Mouse (Mus musculus) heart, embryonic 11.5 days (tissue): ENCODE results near the gene Slc1a4. TPM values are rescaled to one million over a fixed set of nuclear protein-coding genes. Genes with fewer than 3 reads are reported as not detected.

ENCODE experiments used
- ATAC-seq: fragments of 200-750 bp; cut with Nextera tagmentation; replicated peaks from 2 replicates; pipeline ENCODE4 v1.8.0; 2017; ENCODE audit warnings: moderate library complexity; ENCODE audit not compliant: insufficient number of reproducible peaks, low FRiP score, low TSS enrichment
- H3K27ac ChIP-seq: fragments of 300-500 bp; sonication (generic); 2 replicates; pipeline ENCODE4 v1.5.1; 2014; ENCODE audit warnings: mild to moderate bottlenecking, low read depth, low read length
- H3K27me3 ChIP-seq: fragments of 300-500 bp; sonication (generic); 2 replicates; pipeline ENCODE4 v1.6.1; 2014; ENCODE audit warnings: mild to moderate bottlenecking, low read length, mixed read lengths; ENCODE audit not compliant: control insufficient read depth, insufficient read depth
- H3K36me3 ChIP-seq: fragments of 300-500 bp; sonication (generic); 2 replicates; pipeline ENCODE4 v1.6.1; 2014; ENCODE audit warnings: mild to moderate bottlenecking, low read length, moderate library complexity, mixed read lengths; ENCODE audit not compliant: control insufficient read depth, insufficient read depth
- H3K4me1 ChIP-seq: fragments of 300-500 bp; sonication (generic); 2 replicates; pipeline ENCODE4 v1.6.1; 2014; ENCODE audit warnings: low read length; ENCODE audit not compliant: control insufficient read depth, insufficient read depth
- H3K4me2 ChIP-seq: fragments of 300-500 bp; sonication (generic); 2 replicates; pipeline ENCODE4 v1.6.1; 2014; ENCODE audit warnings: mild to moderate bottlenecking, moderate library complexity
- H3K4me3 ChIP-seq: fragments of 300-500 bp; sonication (generic); 2 replicates; pipeline ENCODE4 v1.5.1; 2014; ENCODE audit warnings: low read depth, low read length
- H3K9ac ChIP-seq: fragments of 300-500 bp; sonication (generic); 2 replicates; pipeline ENCODE4 v1.6.1; 2014; ENCODE audit warnings: mild to moderate bottlenecking, low read depth, low read length, moderate library complexity
- H3K9me3 ChIP-seq: fragments of 300-500 bp; sonication (generic); replicated peaks from 2 replicates; pipeline ENCODE4 v1.6.1; 2016; ENCODE audit warnings: low read length; ENCODE audit not compliant: control insufficient read depth
- WGBS: fragments of 180-500 bp; shearing (Covaris S2); extraction: QIAGEN DNeasy Blood & Tissue Kit; methylation state at CpG from one replicate; pipeline ENCODE4 v1.1.7; 2014; ENCODE audit not compliant: insufficient replicate concordance; 5-methylcytosine and 5-hydroxymethylcytosine counted together
- polyA plus RNA-seq: library from polyadenylated mRNA; unstranded; fragments of >200 nt; fragmentation: Nextera tagmentation; extraction: Ambion mirVana; gene quantifications from 2 replicates; pipeline ENCODE4 v1.2.1, GENCODE M21; 2014

The Slc1a4 gene
- polyA plus RNA-seq, 1 experiment from 2014 or later, result 7.9 TPM

DNA sequence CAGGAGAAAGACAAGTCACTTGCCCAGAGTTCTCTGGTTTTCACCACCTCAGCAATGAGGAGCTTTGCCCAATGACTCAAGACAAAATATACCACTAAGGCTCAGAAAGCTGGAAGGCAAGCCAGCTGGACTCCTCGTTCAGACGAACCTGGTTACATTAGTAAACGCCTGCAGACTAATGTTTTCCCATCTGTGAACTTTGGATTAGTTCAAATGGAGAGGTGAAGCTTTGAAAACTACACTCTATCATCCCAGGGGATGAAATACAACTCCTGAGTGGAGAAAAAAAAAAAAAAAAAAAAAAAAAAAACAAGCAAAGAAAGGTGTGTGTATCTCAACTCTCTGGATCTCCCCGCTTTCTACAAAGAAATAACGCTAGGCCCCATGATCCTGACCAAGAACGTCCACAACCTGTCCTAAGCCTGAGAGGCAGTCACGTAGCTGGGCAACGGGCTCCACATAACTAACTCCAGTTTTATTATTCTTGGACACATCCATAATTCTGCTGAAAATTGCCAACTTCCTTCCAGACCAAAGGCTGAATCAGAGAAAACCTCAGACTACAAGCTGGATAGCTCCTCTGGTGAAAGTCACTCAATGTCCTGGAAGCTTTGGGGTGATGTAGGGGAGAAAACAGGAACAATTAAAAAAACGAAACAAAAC lies 1.4 kb downstream of the Slc1a4 start:
- Histone ChIP-seq H3K9me3 (no peaks in the 10 kb centered on the region), H3K9ac (peak overlapping the region; percentile 82; the same call in 1 of the 2 replicates), H3K4me2 (peak overlapping the region; percentile 99), H3K27me3 (no peaks in the 10 kb centered on the region), H3K36me3 (no peaks in the 10 kb centered on the region), H3K4me3 (peak overlapping the region; percentile 68), H3K27ac (no peak overlapping the region), H3K4me1 (peaks cover 9% of the 10 kb centered on the region)
- no peak for ATAC-seq
- WGBS, result 53% methylated on average over 9 of the region's 9 CpGs

DNA sequence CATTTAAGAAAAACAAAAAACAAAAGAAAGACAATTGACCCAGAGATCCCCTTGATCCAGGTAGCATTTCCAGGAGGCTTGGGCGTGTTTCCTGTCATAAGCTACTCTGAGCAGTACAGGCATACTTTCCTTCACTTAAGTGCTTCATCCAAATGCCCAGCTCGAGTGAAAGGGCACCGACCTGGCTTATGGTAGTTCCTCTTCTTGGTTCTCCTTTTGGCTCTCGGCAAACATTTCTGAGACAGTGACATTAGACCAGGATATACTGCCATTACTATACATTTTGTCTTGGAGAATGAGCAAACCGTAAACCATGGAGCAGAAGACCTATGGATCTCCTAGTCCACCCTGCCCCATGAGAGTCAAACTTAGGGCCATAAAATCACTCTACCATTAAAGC lies 2.8 kb downstream of the Slc1a4 start:
- no peaks in the 10 kb centered on the region for H3K9me3 ChIP-seq
- H3K4me3 ChIP-seq, result no peak overlapping the region
- peak overlapping the region; percentile 99; the same call in 1 of the 2 replicates for H3K4me2 ChIP-seq
- no peak overlapping the region for H3K27ac ChIP-seq
- no peak for ATAC-seq
- peaks cover 9% of the 10 kb centered on the region for H3K4me1 ChIP-seq
- no peaks in the 10 kb centered on the region for H3K36me3 ChIP-seq
- WGBS, result 90% methylated on average over 5 of the region's 5 CpGs
- no peak overlapping the region for H3K9ac ChIP-seq
- H3K27me3 ChIP-seq, result no peaks in the 10 kb centered on the region

DNA sequence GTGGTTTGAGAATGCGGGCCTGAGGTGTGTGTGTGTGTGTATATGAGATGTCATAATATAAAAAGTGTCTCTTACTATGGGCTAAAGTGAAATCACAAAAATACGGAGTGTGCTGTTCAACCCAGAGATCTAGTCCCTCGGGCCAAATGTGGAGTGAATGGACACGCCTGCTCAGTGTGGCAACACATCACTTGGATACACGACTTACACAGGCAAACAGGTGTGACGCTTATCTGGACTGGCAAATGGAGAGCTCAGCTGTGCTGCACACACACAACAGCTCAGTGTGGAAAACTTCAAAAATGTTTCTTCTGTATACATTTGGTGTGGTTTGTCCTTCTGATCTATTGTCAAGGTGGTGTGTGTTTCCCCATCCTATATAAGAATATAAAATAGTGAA lies 3.7 kb downstream of the Slc1a4 start:
- WGBS, result 82% methylated on average over 6 of the region's 6 CpGs
- peaks cover 9% of the 10 kb centered on the region for H3K4me1 ChIP-seq
- no peaks in the 10 kb centered on the region; the same call in 1 of the 2 replicates for H3K27me3 ChIP-seq
- H3K9ac ChIP-seq, result no peak overlapping the region
- no peaks in the 10 kb centered on the region for H3K36me3 ChIP-seq
- no peak for ATAC-seq
- H3K4me3 ChIP-seq, result no peak overlapping the region
- H3K4me2 ChIP-seq, result no peak overlapping the region
- H3K27ac ChIP-seq, result no peak overlapping the region
- H3K9me3 ChIP-seq, result no peaks in the 10 kb centered on the region

DNA sequence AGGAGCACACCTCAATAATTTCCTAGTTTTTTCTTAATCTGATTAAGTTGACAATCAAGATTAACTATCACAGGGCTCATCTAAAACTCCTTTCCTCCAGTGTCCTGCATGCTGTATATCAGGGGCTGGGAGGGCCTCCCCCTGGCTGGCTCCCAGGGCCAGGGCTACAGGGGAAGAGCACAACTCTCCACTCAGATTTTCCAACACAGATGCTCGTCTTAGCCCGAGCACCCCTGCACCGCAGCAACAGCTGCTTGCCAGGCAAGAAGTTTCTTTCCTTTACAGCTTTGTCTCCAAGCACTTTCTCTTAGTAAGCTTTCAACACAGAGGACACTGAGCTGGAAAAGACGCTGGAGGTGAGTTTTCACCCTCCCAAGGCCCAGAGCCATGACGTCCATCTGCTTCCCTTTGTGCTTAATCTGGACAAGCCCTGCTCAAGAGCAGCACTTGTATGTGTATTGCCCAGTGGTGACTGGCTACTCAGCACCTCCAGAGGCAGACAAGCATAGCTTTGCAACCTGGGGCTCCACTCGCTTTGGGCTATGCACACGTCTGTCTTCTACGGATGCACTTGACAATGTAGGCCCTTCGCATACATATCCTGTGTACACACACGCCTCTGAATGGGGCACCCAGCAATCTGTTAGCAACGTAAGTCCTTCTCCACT lies 6.1 kb downstream of the Slc1a4 start:
- Histone ChIP-seq H3K27me3 (peaks cover 5% of the 10 kb centered on the region), H3K27ac (peak overlapping the region; percentile 62), H3K9me3 (no peaks in the 10 kb centered on the region), H3K36me3 (no peaks in the 10 kb centered on the region), H3K4me1 (peaks cover 9% of the 10 kb centered on the region), H3K4me2 (peak overlapping the region; percentile 35), H3K9ac (no peak overlapping the region), H3K4me3 (no peak overlapping the region)
- WGBS, result 56% methylated on average over 11 of the region's 11 CpGs
- ATAC-seq, result no peak

DNA sequence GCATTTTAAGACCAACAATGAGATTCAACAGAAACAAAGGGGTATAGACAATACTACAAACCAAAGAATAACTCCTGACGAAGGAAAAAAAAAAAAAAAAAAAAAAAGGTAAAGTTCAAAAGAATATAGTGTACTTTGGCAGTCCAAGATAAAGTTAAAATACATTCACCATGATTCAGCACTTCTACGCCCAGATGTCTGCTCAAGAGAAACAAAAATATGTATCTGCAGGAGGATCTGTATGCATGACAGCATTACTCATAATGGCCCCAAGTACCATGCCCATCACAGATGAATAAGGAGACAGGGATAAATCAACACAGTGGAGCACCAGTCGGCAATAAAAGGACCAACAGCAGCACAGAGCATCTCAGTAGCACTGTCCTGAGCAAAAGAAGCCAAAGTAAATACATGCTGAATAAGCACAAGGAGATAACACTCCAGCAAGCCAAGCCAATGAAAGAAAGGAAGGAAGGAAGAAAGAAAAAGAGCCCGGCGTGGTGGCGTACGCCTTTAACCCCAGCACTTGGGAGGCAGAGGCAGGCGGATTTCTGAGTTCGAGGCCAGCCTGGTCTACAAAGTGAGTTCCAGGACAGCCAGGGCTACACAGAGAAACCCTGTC lies 7.3 kb downstream of the Slc1a4 start:
- 78% methylated on average over 9 of the region's 9 CpGs for WGBS
- Histone ChIP-seq H3K9ac (no peak overlapping the region), H3K27ac (peak overlapping the region; percentile 73; the same call in 1 of the 2 replicates), H3K4me3 (no peak overlapping the region), H3K9me3 (no peaks in the 10 kb centered on the region), H3K36me3 (no peaks in the 10 kb centered on the region), H3K27me3 (peaks cover 5% of the 10 kb centered on the region), H3K4me2 (peak overlapping the region; percentile 34; the same call in 1 of the 2 replicates), H3K4me1 (peaks cover 9% of the 10 kb centered on the region)
- ATAC-seq, result peak; percentile 50; the same call in 1 of the 2 replicates

DNA sequence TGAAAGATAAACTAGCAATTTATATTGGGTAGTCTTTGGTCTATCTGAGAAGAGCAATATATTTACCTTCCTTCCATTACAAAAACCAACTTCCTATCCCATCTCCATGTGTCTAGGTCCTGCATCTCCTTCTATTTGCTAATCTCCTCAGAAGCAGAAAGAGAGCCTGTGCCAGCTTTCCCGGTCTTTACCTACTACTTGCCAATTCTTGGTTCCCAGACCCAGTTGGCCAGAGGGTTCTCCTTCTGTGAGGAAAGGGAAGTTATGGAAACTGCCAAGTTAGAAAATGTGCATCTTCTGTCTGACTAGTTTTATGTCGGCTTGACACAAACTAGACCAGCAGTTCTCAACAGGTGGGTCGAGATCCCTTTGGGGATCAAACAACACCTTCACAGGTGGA lies 8.5 kb downstream of the Slc1a4 start:
- 88% methylated on average over 3 of the region's 3 CpGs for WGBS
- H3K4me3 ChIP-seq, result no peak overlapping the region

DNA sequence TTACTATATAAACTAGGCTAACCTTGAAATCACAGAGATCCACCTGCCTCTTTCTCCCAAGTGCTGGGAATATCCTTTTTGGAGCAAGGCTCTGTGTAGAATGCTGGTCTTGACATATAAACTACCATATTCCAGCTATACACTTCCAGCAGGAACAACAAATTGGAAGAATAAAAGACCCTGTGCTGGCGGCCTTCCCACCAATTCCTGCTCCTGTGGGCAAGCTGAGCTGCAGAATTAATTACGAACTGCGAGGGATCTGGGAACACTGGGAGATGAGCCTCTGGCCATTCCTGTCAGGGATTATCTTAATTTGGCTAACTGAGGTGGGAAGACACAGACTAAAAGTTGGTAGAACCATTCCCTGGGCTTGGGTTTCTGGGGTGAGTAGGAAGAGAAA lies 10.1 kb downstream of the Slc1a4 start:
- Histone ChIP-seq H3K27ac (no peak overlapping the region), H3K4me2 (no peak overlapping the region), H3K4me3 (no peak overlapping the region), H3K9me3 (no peaks in the 10 kb centered on the region), H3K27me3 (peaks cover 5% of the 10 kb centered on the region), H3K4me1 (peaks cover 19% of the 10 kb centered on the region), H3K36me3 (no peaks in the 10 kb centered on the region), H3K9ac (no peak overlapping the region)
- no peak for ATAC-seq
- 79% methylated on average over 3 of the region's 3 CpGs for WGBS

More for the DNA sequence above, 8.5 kb downstream of the Slc1a4 start:
- H3K9ac ChIP-seq, result no peak overlapping the region
- no peaks in the 10 kb centered on the region for H3K36me3 ChIP-seq
- peaks cover 5% of the 10 kb centered on the region for H3K27me3 ChIP-seq
- no peak for ATAC-seq
- no peaks in the 10 kb centered on the region for H3K9me3 ChIP-seq
- peaks cover 12% of the 10 kb centered on the region for H3K4me1 ChIP-seq
- no peak overlapping the region for H3K4me2 ChIP-seq
- H3K27ac ChIP-seq, result no peak overlapping the region

DNA sequence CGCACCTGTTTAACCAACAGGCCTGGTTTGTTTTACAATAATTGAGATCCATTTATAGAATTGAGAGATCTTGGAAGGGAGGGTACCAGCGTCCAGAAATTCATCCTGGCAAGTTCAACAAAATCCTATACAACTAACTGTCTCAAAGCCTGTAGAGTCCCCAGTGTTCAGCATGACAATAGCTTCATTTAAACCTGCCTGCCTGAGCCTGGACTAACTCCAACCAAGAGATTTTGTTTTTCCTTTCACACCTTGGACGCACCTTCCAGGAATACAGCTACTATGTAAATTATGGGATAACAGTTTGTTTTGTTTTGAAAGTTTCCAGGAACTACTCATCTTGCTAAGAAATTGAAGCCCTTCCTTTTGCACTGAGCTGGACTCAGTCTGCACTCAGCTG lies 11.9 kb downstream of the Slc1a4 start:
- Histone ChIP-seq H3K9me3 (no peaks in the 10 kb centered on the region), H3K9ac (no peak overlapping the region), H3K4me2 (no peak overlapping the region), H3K27ac (no peak overlapping the region), H3K36me3 (no peaks in the 10 kb centered on the region), H3K4me3 (no peak overlapping the region), H3K27me3 (peaks cover 5% of the 10 kb centered on the region), H3K4me1 (peaks cover 10% of the 10 kb centered on the region)
- no peak for ATAC-seq
- 80% methylated on average over 3 of the region's 3 CpGs for WGBS
